Mouse (Mus musculus) liver, postnatal 0 days (tissue): Measurements from ENCODE around the gene BC029722.

ENCODE experiments used
- CTCF ChIP-seq: sonication (generic); IDR thresholded peaks from 2 replicates; pipeline ENCODE4 v1.5.1; 2016; ENCODE audit warnings: antibody characterized with exemption, low read depth
- EP300 ChIP-seq: IDR thresholded peaks from 2 replicates; pipeline ENCODE4 v1.6.1; 2016; ENCODE audit warnings: antibody characterized with exemption, low read depth, mild to moderate bottlenecking

DNA sequence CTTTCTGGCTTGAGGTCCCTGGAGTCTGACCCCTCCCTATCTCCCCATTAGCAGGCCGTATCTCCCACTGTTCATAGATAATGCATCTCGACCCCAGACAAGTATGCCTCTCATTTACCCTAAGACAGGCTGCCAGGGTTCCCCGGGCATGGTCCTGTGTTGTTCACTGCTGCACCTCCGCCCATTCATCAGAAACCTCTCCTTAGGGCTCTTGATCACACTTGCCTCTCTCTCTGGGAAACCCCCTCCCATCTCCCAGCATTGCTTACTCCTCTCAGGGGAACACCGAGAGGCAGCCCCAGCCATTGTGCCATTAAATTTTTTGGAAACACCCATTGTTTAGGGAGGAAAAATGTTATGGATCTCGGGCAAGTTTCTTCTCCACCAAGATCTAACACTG, 41.2 kb downstream of the BC029722 start:
- TF ChIP-seq CTCF (no peak), EP300 (no peak)
